Mouse (Mus musculus): ENCODE data around the gene Dok4. TPM values are rescaled to one million over a fixed set of nuclear protein-coding genes. Genes with fewer than 3 reads are reported as not detected.
"Not testable (repeated sequence)": the region's sequence is repeated elsewhere in the genome, so short reads cannot be mapped to it uniquely, and the experiment has no call there.

Gene Dok4
- polyA plus RNA-seq, 1 experiment from 2014 or later, result 14.6 TPM

DNA sequence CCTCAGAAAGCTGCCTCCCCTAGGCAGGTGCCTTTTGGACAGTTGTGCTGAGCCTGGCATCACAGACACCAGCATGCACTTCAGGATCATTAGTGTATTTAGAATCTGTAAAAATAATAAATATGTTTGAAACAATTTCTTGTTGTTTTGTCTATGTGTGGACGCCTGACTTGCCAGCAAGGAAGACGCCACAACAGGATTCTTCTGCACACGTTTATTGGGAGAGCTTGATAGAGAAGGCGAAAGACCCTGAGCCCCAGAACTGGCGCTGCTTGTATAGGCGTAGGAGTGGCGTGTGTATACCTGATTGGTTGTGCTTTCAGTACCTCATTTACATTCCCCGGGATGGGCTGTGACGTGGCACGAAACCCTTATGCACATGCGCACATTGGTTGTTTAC, 21.4 kb downstream of the Dok4 start:
- H3K4me2 ChIP-seq (ENCODE audit: low read depth, severe bottlenecking); DNase-seq (ENCODE audit: low spot score); H3K9me3 ChIP-seq (ENCODE audit: control insufficient read depth, low read length); ATAC-seq (ENCODE audit: insufficient number of reproducible peaks, low FRiP score, low TSS enrichment, low read depth); H3K9ac ChIP-seq (ENCODE audit: low read length); H3K27ac ChIP-seq (replicated peaks; ENCODE audit: low read depth, low read length); H3K4me1 ChIP-seq (ENCODE audit: control insufficient read depth, insufficient read depth, low read length); H3K27me3 ChIP-seq (ENCODE audit: control insufficient read depth, insufficient read depth, low read length); H3K4me3 ChIP-seq (ENCODE audit: low read depth, low read length): not testable (repeated sequence)
- WGBS, result 89% methylated on average over 11 of the region's 11 CpGs
- peaks cover 13% of the 10 kb centered on the region for H3K36me3 ChIP-seq (ENCODE audit: control insufficient read depth, insufficient read depth, low read length)

DNA sequence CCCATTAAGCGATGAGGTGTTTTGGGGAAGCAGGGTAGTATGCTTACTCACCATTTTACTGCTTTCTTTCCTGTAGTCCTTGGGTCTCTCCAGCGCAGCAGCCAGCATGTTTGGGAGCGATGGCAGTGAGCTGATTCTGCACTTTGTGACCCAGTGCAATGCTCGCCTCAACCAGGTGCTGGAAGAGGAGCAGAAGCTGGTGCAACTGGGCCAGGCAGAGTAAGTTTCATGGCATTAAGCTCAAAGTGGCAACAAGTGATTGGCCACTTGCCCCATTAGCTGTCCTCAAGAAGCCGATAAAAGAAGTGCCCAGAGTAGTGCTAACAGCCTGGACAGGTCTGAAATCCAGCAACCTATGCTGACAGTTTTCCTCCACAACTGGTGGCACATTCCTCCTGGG, 26.1 kb downstream of the Dok4 start:
- Histone ChIP-seq H3K9ac (ENCODE audit: low read length) (no peak overlapping the region), H3K36me3 (ENCODE audit: control insufficient read depth, insufficient read depth, low read length) (peaks cover 13% of the 10 kb centered on the region), H3K4me1 (ENCODE audit: control insufficient read depth, insufficient read depth, low read length) (no peaks in the 10 kb centered on the region), H3K4me3 (ENCODE audit: low read depth, low read length) (no peak overlapping the region), H3K27me3 (ENCODE audit: control insufficient read depth, insufficient read depth, low read length) (no peaks in the 10 kb centered on the region), H3K27ac (replicated peaks; ENCODE audit: low read depth, low read length) (no peak overlapping the region), H3K9me3 (ENCODE audit: control insufficient read depth, low read length) (no peaks in the 10 kb centered on the region), H3K4me2 (ENCODE audit: low read depth, severe bottlenecking) (no peak overlapping the region)
- ATAC-seq (ENCODE audit: insufficient number of reproducible peaks, low FRiP score, low TSS enrichment, low read depth) (no peak), DNase-seq (ENCODE audit: low spot score) (no peak)
- 94% methylated on average over 5 of the region's 5 CpGs for WGBS

- no peak overlapping the region for H3K27ac ChIP-seq (replicated peaks; ENCODE audit: low read depth, low read length)
- WGBS, result 56% methylated on average over 2 of the region's 2 CpGs
- no peak overlapping the region for H3K4me3 ChIP-seq (ENCODE audit: low read depth, low read length)
Measured at GRCm38 (mm10) chr8:94841183-94841582, 34.9 kb downstream of the Dok4 start.

DNA sequence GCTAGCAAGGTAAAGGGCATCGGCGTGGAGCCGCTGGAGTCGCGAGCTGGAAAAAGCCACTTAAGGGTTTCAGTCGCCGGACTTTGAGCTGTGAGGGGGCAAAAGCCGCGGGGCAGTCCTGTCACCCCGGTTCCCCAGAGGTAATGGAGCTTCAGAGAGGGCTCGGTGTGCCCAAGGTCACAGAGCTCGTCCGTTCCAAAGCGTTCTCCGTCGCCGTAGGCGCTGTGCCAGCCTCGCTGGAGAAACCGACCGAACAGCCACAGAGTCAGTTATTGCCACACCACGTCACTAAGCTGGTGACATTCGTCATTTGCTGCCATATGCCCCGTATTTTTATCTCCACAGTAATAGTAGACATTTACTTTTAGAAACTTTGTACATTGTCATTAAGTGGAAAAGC, 37.5 kb downstream of the Dok4 start:
- Histone ChIP-seq H3K9me3 (ENCODE audit: control insufficient read depth, low read length) (no peaks in the 10 kb centered on the region), H3K27me3 (ENCODE audit: control insufficient read depth, insufficient read depth, low read length) (no peaks in the 10 kb centered on the region), H3K4me2 (ENCODE audit: low read depth, severe bottlenecking) (peak overlapping the region; percentile 76), H3K4me1 (ENCODE audit: control insufficient read depth, insufficient read depth, low read length) (peaks cover 5% of the 10 kb centered on the region; the same call in 1 of the 2 replicates), H3K27ac (replicated peaks; ENCODE audit: low read depth, low read length) (peak overlapping the region; percentile 65; the same call in 1 of the 2 replicates), H3K36me3 (ENCODE audit: control insufficient read depth, insufficient read depth, low read length) (no peaks in the 10 kb centered on the region), H3K9ac (ENCODE audit: low read length) (peak overlapping the region; percentile 90), H3K4me3 (ENCODE audit: low read depth, low read length) (peak overlapping the region; percentile 92)
- WGBS, result under 1% methylated on average over 24 of the region's 24 CpGs
- DNase-seq (ENCODE audit: low spot score) (no peak), ATAC-seq (ENCODE audit: insufficient number of reproducible peaks, low FRiP score, low TSS enrichment, low read depth) (peak; percentile 22; the same call in 1 of the 2 replicates)

More at GRCm38 (mm10) chr8:94841183-94841582, 34.9 kb downstream of the Dok4 start:
- ATAC-seq (ENCODE audit: insufficient number of reproducible peaks, low FRiP score, low TSS enrichment, low read depth) (no peak), DNase-seq (ENCODE audit: low spot score) (no peak)
- H3K4me2 ChIP-seq (ENCODE audit: low read depth, severe bottlenecking), result no peak overlapping the region
- H3K9ac ChIP-seq (ENCODE audit: low read length), result no peak overlapping the region
- H3K36me3 ChIP-seq (ENCODE audit: control insufficient read depth, insufficient read depth, low read length), result 0 out of 2 replicates have a peak, but pooled peaks cover 2% of the 10 kb centered on the region
- no peaks in the 10 kb centered on the region for H3K27me3 ChIP-seq (ENCODE audit: control insufficient read depth, insufficient read depth, low read length)
- no peaks in the 10 kb centered on the region for H3K9me3 ChIP-seq (ENCODE audit: control insufficient read depth, low read length)
- H3K4me1 ChIP-seq (ENCODE audit: control insufficient read depth, insufficient read depth, low read length), result peaks cover 5% of the 10 kb centered on the region; the same call in 1 of the 2 replicates

DNA sequence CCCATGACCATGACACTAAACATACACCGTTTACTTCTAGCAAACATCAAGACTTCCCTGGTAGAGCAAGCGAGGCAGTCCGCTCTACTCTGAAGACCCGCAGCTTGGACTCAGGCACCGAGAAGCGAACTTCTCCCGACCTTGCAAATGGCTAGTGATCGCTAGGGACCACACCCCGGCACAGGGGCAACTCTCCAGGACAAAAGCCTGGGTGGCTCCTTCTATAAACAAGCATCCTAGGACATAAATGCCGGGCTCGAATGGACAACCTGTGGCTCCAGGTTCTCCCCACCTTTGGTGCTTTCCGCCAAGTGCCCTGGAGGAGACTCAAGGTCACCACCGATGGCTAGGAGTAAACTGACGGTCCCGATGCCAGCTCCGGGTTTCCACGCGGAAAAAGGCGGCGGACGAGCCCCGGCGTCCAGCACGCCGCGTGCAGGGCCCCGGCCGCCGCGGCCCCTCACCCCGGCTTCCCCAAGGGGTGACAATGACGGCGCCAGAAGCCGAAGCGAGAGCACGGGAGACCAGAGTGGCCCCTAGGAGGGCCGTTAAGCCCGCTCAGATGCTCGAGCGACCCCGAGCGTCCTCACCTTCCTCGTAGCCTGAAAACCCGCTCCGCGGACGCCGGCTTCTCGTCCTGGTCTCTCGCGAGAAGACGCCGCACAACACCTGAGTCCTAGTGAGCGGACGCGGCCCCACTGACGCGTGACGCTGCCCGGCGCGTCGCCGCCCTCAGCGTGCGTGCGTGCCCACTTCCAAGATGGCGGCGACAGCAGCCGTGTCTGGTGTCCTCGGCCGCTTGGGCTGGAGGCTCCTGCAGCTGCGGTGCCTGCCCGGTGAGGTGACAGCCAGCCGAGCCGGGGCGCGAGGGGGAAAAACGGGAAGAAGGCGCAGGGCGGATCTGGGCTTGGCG, 38.2 kb downstream of the Dok4 start, which contains the start of the genes Coq9 and Ciapin1:
Gene Coq9 (plus strand): TSS at position 660 of the 913 bp plus-strand sequence.
Gene Ciapin1 (minus strand): TSS at position 697 of the 913 bp plus-strand sequence.
- Histone ChIP-seq H3K27ac (replicated peaks; ENCODE audit: low read depth, low read length) (peak within 1 kb of the TSS; percentile 65), H3K36me3 (ENCODE audit: control insufficient read depth, insufficient read depth, low read length) (no peaks in the 10 kb centered on the region), H3K9me3 (ENCODE audit: control insufficient read depth, low read length) (no peaks in the 10 kb centered on the region), H3K27me3 (ENCODE audit: control insufficient read depth, insufficient read depth, low read length) (no peaks in the 10 kb centered on the region), H3K4me2 (ENCODE audit: low read depth, severe bottlenecking) (peak within 1 kb of the TSS; percentile 76), H3K9ac (ENCODE audit: low read length) (peak within 1 kb of the TSS; percentile 90), H3K4me3 (ENCODE audit: low read depth, low read length) (peak within 1 kb of the TSS; percentile 92), H3K4me1 (ENCODE audit: control insufficient read depth, insufficient read depth, low read length) (peaks cover 5% of the 10 kb centered on the region; the same call in 1 of the 2 replicates)
- peak; percentile 97 for ATAC-seq (ENCODE audit: insufficient number of reproducible peaks, low FRiP score, low TSS enrichment, low read depth)
- DNase-seq (ENCODE audit: low spot score), result peak; percentile 96
- under 1% methylated on average over 82 of the region's 82 CpGs for WGBS

DNA sequence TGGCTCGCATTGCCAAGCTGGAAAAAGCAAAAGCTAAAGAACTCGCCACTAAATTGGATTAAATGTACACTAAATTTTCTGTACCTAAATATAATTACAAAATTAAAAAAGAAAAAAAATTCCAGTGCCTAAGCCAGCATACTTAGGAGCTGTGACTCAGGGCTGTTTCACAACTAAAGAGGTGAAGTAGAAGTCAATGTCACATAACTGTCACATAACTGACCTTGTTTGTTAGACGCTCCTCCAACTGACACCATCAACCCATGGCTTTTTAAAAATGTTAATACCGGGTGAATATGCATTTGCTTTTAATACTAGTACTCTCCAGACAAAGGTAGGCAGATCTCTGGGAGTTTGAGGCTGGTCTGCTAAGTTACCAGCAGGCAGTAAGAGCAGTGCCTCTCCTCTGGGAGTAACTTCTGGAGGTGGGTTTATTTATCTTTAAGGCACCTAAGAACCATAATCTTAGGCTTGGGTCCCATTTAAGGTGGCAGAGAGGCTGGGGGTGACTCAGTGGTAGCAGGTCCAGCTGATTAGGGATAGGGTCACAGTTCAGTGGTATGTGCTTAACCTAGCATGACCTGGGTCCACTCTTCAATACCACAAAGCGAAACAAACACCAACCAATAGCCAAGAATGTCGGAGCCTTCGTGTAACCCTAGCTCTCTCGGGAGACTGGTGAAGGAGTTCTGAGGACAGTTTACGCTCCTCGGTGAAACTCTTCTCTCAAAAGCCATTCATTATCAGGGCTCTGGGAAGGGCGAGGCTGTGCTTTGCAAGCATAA, 39.5 kb downstream of the Dok4 start:
- H3K9me3 ChIP-seq (ENCODE audit: control insufficient read depth, low read length), result no peaks in the 10 kb centered on the region
- DNase-seq (ENCODE audit: low spot score) (no peak), ATAC-seq (ENCODE audit: insufficient number of reproducible peaks, low FRiP score, low TSS enrichment, low read depth) (no peak)
- no peaks in the 10 kb centered on the region for H3K27me3 ChIP-seq (ENCODE audit: control insufficient read depth, insufficient read depth, low read length)
- H3K9ac ChIP-seq (ENCODE audit: low read length), result no peak overlapping the region
- H3K36me3 ChIP-seq (ENCODE audit: control insufficient read depth, insufficient read depth, low read length), result peaks cover 3% of the 10 kb centered on the region
- no peak overlapping the region for H3K27ac ChIP-seq (replicated peaks; ENCODE audit: low read depth, low read length)
- WGBS, result 72% methylated on average over 11 of the region's 11 CpGs
- peak overlapping the region; percentile 76 for H3K4me2 ChIP-seq (ENCODE audit: low read depth, severe bottlenecking)
- H3K4me3 ChIP-seq (ENCODE audit: low read depth, low read length), result peak overlapping the region; percentile 92; the same call in 1 of the 2 replicates
- H3K4me1 ChIP-seq (ENCODE audit: control insufficient read depth, insufficient read depth, low read length), result peaks cover 5% of the 10 kb centered on the region; the same call in 1 of the 2 replicates

GRCm38 (mm10) chr8:94835751-94836150, 40.4 kb downstream of the Dok4 start:
- not testable (repeated sequence) for DNase-seq (ENCODE audit: low spot score); H3K9me3 ChIP-seq (ENCODE audit: control insufficient read depth, low read length); H3K4me1 ChIP-seq (ENCODE audit: control insufficient read depth, insufficient read depth, low read length); H3K4me2 ChIP-seq (ENCODE audit: low read depth, severe bottlenecking); H3K4me3 ChIP-seq (ENCODE audit: low read depth, low read length); ATAC-seq (ENCODE audit: insufficient number of reproducible peaks, low FRiP score, low TSS enrichment, low read depth); H3K27me3 ChIP-seq (ENCODE audit: control insufficient read depth, insufficient read depth, low read length); H3K27ac ChIP-seq (replicated peaks; ENCODE audit: low read depth, low read length); H3K36me3 ChIP-seq (ENCODE audit: control insufficient read depth, insufficient read depth, low read length); H3K9ac ChIP-seq (ENCODE audit: low read length)
- 97% methylated on average over 13 of the region's 13 CpGs for WGBS

DNA sequence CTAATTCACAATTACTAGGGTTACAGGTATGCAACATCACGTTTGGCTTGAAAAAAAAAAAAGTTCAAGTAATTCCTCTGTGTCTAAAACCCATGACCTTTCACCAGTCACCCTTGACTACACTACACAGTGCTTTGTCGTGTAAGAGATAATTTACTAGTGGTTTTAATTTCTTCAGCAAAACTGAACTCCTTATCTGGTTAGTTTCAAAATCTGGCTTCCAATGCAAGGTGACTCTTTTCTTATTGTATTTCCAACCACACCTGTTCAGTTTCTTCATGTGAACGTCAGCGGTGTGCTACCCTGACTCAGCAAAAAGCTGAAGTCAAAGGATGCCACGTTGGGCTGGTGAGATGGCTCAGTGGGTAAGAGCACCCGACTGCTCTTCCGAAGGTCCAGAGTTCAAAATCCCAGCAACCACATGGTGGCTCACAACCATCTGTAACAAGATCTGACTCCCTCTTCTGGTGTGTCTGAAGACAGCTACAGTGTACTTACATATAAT, 42.2 kb downstream of the Dok4 start:
- not testable (repeated sequence) for DNase-seq (ENCODE audit: low spot score); H3K4me1 ChIP-seq (ENCODE audit: control insufficient read depth, insufficient read depth, low read length); H3K9me3 ChIP-seq (ENCODE audit: control insufficient read depth, low read length); H3K9ac ChIP-seq (ENCODE audit: low read length); H3K4me3 ChIP-seq (ENCODE audit: low read depth, low read length); H3K27me3 ChIP-seq (ENCODE audit: control insufficient read depth, insufficient read depth, low read length); H3K27ac ChIP-seq (replicated peaks; ENCODE audit: low read depth, low read length); ATAC-seq (ENCODE audit: insufficient number of reproducible peaks, low FRiP score, low TSS enrichment, low read depth); H3K4me2 ChIP-seq (ENCODE audit: low read depth, severe bottlenecking)
- 82% methylated on average over 7 of the region's 7 CpGs for WGBS
- peaks cover 16% of the 10 kb centered on the region for H3K36me3 ChIP-seq (ENCODE audit: control insufficient read depth, insufficient read depth, low read length)
